Mouse (Mus musculus) cerebellum, adult 11 months (tissue): ENCODE data around the gene Zdhhc18.
"Not testable (repeated sequence)": the region's sequence is repeated elsewhere in the genome, so short reads cannot be mapped to it uniquely, and the experiment has no call there.

Experiments used
- DNase-seq: peaks from one replicate; pipeline ENCODE4 v3.0.0; 2022

Zdhhc18 gene

DNA sequence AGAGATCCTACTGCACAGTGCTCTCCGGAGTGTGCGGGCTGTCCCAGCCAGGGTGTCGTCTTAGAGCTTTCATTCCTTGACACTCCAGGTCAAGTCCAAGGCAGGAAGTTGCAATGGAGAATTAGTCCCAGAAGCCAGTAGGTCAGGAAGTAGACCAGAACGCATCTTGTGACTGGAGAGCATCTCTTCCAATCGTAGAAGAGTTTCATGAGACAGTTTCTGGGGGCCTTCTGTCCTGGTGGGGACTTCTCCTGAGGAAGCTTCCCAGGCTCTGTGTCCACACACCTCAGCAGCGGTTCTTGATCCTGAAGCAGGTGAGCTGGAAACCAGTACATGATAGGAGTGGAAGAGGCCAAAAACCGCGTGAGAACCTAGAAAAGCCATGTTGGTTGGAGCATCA lies 12.5 kb upstream of the Zdhhc18 start:
- no peak for DNase-seq

DNA sequence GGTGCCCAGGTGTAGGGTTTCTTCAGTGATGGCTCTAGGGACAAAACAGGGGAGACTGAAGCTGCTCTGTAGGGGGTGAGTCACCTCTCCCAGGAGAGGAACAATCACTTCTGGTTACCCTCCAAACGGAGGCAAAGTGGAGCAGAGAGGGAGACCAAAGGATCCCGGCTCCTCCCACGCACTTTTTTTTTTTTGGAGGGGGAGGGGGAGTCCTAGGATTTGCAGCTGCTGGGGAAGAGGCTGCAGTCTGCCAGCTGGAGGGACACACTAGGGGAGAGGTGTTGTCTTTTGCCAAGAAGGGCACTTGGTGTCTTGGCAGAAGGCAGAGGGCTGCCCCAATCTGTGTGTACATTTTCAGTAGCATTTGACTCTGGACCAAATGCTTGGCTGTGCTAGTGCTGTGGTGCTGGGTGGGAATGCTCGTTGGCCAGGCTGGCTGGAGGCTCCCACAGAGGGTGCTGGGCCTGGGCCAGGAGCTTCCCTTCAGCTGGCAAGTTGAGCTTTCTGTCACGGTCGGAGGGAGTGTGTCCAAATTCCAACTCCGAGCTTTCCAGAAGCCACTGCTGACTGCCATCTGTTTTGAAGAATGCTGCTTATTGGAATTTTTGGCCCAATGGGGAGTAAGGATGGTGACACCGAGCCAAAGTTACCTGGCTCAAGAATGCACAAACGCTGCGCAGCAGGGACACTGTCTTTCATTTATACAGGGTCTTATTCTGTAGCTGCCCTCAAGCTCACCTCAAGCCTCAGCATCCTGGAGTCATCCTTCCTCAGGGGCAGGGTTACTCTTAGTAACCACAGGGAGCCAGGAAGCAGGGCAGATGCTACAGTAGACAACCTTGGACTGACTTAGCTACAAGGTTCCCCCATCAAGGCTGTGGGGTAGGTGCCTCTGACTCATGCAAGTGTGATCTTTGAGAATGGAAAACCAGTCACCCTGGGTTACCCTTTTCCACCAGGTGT lies 10.5 kb upstream of the Zdhhc18 start:
- peak; percentile 97 for DNase-seq

DNA sequence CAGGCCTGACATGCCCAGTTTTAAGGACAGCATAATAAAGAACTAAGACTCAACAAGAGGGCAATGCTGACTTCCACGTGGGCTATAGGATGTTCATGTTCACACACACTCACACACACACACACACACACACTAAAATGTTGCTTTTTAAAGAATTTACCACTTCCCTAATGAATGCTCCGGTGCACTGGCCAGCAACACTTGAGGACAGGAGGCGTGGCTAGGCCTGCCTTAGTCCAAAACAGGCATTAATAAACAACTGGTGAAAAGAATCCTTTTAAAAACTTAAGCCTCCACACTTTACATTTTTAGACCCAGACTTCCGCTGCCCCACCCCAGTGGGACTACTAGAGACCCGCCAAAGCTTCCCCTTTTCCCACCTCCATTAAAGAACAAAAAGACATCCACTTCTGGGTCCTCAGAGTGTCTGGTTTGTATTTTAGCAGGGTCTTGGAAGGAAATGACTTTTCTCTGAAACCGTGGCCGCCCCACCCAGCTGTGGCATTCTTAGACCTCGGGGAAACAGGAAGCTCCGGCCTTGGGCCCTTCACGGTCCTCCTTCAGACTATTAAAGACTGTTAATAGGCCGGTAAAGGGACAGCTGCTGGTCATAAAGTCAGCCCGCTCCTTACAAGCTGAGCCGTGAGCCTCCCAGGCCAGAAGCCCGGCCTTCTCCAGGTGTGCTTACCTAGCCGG lies 9.7 kb upstream of the Zdhhc18 start:
- DNase-seq: no peak

DNA sequence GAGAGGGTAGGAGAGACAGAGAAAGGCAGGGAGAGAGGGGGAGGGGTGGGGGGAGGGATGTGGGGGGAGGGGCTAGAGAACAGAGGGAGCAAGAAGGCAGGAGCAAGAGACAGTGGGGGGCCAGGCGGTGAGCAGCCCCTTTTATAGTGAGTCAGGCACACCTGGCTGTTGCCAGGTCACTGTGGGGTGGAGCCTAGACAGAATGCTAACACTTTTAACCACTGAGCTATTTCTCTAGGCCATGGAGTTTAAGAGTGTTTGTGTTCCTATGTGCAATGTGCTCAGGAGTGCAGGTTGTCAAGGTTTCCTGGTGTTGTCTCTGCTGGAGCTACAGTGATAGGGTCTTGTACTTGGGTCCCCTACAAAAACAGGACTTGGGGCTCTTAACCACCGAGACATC lies 8.8 kb upstream of the Zdhhc18 start:
- DNase-seq: no peak

DNA sequence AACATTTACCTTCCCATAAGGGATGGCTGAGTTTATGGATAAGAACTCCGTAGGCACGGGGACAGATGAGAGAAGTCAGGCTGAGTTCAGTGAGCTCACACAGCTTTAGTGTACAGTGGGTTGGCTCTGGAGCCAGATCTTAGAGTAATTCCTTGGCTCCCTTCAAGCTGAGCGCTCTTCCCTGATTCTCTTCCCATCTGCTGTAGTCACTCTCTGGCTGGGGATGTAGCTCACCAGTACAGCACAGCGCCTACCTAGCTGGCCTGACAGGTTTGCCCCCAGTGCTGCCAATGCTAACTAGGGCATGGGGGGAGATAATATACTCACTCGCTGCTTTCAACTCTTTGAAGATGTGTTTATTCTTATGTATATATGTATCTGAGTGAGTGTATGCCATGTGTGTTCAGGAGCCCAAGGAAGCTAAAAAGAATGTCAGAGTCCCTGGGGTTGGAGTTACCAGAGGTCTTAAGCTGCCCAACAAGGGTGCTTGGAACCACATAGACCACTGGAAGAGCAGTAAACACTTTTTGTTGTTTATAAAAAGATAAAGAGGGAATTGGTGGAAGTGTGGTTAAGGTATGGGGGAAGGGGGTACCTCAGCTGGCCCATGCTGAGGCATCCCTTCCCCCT lies 8.0 kb upstream of the Zdhhc18 start:
- no peak for DNase-seq

DNA sequence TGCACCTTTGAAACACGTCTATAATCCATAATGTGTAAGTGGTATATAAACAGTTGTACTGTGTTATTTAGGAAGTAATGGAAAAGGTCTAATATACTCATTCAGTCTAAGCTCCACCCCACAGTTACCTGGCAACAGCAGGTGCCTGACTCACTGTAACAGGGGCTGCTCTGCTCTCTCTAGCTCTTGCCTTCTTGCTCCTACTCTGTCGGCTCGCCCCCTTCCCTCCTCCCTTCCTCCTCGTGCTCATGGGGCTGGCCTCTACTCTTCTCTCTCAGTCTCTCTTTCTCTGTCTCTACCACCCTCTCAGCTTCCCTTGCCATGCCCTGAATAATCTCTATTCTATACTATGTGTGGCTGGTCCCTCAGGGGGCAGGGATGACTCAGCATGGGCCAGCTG lies 7.0 kb upstream of the Zdhhc18 start:
- DNase-seq: no peak

DNA sequence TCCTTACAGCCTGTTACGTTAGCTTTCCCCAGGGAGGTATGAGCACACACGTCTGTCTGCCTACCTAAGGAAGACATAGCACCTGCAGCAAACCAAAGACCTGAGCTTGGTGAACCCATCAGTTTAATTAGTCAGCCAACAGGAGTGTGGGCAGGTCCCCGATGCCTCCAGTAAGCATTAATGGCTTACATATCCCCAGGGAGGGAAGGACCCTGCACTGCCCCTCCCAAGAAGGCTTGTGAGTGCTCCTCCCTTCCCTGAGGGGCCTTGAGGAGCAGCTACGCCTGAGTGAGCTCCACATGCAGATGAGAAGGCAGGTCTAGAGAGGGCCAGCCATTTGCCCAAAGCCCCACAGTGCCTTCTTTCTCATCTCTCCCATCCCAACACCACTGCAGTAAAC lies 6.3 kb upstream of the Zdhhc18 start:
- DNase-seq: no peak

DNA sequence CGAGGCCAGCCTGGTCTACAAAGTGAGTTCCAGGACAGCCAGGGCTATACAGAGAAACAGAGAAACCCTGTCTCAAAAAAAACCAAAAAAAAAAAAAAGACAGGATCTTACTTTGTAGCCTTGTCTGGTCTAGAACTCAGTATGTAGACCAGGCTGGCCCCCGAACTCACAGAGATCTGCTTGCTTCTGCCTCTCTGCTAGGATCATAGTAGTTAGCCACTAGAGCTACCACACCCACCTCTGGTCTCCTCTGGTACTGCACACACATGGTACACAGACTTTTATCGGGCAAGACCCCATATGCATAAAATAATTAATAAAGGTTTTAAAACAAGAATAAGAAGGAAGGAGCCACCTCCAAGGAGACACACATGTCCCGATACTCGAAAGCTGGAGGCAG lies 4.1 kb upstream of the Zdhhc18 start:
- DNase-seq: not testable (repeated sequence)

DNA sequence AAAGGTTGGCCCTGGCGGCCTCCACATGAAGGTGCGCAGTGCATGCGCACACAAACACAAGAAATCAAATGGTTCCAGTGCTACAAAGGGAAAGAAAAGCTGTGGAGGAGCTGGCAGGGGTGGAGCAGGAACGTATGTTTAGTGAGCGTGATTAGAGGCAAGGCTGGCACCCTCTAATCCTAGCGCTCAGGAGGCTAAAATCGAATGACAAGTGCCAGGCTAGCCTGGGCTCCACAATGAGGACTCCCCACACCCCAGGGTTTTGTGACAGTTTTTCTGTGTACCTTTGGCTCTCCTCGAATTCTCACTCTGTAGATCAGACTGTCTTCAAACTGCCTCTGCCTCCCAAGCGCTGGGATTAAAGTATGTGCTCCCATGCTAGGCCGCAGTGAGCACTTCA lies 2.8 kb upstream of the Zdhhc18 start:
- no peak for DNase-seq

DNA sequence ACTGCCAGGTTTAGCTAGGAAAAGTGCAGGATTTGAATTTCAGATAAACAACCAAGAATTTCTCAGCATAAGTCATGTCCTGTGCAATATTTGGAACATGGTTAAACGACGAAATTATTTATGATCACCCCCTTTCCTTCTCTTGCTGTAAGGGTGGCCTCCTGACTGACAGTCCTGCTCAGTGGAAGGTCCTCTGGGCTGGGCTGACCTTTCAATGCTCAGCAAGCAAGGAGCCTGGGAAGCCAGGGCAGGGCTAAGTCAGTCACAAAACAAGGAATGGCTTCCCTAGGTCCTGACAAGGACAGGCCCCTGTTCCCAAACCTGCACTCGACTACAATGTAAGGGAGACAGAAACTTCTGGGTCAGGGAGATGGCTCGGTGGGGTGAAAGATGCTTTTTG lies 2.0 kb upstream of the Zdhhc18 start:
- DNase-seq: no peak

DNA sequence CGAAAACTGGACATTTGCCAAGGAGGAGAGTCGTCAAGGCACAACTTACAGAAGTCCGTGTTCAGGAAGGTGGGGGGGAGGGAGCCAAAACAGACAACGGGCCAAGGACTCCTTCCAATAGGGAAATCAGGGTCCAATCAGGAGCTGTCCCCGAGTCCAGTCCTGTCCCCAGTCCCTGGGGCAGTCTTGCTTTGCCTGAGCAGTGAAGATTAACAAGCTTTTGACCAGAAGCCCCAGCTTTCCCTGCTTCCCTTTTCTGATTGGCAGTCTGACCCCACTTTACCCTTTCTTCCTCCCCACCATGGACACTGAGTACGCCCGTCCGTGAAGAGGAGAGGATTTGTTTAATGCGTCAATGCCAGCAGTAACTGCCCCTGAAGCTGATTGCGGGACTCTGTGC lies 1.5 kb upstream of the Zdhhc18 start:
- no peak for DNase-seq

DNA sequence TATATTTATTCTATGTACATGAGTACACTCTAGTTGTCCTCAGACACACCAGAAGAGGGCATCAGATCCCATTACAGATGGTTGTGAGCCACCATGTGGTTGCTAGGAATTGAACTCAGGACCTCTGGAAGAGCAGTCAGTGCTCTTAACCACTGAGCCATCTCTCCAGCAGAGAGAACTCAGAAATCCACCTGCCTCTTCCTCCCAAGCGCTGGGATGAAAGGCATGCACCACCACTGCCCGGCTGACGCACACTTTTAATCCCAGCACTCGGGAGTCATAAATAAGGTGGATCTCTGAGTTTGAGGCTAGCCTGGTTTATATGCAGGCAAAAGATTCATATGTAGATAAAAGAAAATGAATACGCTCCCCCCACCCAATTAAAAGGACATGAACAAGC lies 490 bp downstream of the Zdhhc18 start:
- DNase-seq: not testable (repeated sequence)

DNA sequence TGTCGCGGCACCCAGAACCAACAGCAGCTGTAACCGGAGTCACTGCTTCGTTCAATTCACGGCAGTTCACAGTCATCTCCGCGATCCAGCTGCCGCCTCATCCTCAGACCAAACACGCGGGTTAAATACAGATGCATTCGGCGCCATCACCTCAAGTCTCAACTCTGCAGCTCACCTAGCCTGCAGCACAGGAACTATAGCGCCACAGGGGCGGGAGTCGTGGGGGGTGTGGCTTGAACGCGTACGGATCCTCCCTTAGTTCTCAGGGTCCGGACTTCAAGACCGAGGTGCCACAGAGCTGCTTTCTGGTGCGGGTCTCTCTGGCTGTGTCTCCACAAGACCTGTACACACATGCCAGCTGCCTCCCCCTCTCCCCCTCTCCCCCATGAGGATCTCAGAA lies 4.3 kb downstream of the Zdhhc18 start:
- no peak for DNase-seq

DNA sequence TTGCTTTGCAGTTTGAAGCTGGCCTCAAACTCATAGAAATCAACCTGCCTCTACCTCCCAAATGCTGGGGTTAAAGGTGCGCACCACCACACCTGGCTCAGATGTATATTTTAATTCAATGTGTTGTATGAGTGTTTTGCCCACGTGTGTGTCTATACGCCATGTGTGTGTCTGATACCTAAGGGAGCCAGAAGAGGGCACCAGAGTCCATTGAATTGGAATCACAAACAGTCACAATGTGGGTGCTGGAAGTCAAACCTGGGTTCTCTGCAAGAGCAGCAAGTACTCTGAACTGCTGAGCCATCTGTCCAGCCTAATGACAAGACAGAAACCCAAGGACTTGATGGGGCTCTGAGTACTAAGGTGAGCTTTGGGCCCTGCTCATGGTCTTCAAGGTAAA lies 4.8 kb downstream of the Zdhhc18 start:
- no peak for DNase-seq

DNA sequence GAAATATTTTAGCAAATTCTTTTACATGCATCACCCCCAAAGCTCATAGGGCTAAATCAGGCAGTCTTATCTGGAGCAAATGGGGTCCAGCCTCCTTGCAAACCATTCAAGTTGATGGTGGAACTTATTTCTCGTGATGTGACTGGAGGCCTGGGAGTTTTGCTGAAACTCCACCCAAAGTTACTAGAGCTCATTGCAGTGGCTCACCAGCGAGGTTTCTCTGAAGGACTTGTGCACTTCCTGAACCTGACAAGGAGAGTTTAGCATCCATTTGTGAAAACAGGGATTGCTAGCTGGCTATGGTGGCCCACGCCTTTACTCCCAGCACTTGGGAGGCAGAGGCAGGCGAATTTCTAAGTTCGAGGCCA lies 15.9 kb downstream of the Zdhhc18 start:
- no peak for DNase-seq

DNA sequence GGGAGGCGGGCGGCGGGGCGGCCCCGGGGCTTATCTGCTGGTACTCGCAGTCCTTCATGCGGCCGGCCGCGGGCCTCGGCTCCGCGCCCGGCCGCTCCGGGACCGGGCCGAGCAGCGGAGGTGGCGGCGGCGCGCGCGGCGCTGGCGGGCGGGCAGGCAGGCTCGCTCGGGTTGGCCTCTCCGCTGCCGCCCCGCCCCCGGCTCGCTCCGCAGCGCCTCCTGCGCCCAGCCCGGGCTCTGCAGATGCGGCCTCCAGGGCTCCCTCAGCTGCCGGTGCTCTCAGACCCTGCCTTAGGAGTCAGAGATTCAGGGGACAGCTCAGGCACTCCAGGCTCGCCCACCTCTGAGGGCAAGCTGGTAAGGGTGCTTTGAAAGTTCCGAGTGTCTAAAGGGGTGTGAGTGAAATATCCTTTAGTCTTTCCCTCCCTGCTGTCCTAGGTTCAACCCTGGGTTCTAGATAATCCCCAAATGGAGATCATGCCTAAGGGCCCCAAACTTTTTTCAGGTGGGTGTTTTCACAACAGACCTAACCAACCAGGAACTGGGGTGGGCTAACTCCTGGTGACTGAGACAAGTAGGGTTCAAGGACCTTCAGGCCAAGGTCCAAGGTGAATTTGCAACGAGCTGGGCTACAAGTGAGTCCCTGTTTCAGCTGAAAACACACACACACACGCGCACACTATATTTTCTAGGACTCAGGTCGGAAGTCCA lies 16.5 kb downstream of the Zdhhc18 start:
- peak; percentile 87 for DNase-seq

DNA sequence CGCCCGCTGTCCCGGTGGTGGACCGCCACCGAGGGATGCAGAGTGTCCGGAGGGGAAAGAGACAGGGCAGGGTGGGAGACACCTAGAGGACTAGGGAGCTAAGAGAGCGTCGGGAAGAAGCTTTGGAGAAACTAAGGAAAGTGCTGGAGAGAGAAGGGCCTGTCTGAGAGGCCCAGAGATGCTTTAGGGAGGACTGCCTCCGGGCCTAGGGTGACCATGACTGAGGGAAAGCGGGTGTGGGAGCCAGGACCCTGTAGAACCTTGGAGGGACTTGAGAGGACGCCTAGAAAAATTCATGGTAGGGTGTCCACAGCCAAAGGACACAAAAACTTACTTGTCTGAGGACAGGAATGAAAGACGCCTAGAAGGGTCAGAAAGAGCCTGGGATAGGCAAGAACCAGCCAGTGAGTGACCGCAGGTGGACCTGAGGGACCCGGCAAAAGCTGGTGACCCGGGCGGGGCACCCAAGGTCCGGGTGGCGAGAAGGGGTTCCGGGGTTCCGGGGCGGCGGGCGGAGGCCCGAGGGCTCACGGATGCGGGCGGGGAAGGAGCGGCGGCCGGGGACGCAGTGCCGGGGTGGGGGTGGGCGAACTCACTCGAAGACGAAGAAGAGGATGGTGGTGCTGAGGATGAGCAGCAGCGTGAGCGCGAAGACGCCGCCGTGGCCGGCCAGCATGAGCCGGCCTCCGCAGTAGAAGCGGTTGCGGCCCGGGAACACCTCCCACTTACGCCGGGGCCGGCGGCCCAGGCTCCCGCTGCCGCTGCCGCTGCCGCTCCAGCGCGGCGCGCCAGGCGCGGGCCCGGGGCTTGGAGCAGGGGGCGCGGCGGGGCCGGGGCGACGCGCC lies 17.2 kb downstream of the Zdhhc18 start:
- peak; percentile 44 for DNase-seq

DNA sequence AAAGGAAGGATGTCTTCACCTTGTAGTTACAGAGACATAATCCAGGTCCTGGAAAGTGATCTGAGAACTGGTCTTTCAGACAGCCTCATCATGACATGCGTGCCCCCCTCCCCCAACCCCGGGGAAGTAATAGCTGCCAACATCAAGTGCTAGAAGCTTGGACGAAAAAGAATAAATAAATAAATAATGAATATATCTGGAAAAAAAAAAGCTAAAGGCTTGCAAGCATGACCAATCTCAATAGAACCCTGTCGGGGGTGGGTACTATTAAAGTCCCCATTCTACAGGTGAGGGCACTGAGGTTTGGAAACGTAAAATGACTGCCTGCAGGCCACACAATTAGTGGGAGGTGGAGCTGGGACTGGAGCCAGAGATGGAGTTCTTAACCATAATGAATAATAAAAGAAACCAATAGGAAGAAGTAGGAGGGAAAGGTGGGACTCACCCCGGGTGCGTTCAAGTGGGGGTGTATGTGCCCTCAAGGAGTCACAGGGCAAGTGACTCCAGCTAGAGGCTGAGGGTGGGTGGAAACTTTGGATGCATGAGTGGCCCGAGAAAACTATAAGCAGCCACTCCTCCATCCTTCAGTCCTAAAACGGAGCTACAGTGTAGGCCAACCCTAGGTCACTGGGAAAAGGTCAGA lies 18.1 kb downstream of the Zdhhc18 start:
- no peak for DNase-seq

DNA sequence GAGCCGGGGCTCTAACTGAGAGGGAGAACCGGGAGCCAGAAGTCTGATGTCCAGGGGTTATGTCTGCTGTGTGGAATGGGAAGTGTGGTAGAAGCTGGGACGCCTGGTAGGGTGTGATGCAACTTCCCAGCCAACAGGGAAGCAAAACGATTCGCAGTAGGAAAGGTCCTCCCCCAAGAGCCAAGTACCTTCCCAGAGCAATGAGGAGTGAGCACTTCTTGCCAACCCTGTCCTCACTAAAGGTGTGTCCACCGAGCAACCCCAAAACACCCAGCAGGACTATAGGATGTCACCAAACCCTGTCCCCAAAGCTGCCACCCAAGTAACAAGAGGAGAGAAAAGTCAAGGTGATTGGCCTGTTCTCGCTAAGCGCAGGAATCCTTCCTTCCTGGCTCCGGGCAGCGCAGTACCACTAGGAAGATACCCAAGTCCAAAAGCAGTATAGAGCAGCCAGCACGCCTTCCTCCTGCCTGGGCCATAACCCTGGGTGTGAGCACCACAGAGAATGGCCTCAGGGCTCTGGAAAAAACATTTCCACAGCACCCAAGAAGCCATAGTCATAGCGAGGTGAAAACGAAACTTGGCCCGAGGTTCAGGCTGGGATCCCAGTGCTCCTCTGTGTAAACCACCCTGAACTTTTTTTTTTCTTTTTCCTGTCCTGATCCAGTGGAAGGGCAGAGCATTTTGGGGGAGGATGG lies 18.7 kb downstream of the Zdhhc18 start:
- DNase-seq: no peak

DNA sequence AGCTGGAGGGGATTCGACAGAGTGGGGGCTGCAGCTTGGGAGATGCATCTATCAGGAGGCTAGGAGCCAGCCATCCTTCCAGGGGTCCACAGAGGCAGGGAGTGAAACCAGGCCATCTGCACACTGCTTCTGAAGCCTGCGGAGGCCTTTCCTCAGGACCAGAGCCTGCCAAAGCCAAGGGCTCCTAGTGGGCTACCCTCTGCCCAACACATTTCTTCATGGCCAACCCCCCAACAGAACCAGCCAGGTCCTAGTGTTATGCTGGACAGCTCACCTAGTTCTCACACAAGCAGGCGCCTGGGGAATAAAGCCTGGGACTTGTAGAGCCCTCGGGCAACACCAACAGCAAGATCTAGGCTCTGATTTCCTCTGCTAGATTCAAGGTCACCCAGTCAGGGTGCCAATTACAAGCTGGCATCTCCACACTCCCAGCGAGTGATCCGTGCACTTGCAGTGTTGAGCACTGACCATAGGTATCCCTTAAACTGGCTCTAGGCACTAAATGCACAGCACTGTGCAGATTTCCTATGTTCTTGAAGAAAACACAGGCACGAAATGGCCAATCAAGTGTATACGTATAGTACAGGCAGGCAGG lies 19.5 kb downstream of the Zdhhc18 start:
- peak; percentile 48 for DNase-seq

DNA sequence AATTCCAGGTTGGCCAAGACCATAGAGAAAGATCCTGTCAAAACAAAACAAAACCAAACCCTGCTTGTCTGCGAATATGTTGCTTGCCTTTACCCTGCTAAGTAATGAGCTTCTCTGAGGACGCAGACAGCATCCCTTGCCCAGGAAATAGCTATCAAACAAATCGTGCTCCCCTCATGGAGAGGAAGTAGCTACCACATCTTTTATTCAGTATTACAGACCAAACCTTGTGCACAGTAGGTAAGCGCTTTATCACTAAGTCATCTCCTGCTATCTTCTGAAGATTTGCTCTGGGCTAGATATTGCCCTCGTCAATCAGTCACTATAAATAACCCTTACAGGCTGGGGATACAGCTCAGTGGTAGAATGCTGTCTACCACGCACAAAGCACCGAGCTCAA lies 20.8 kb downstream of the Zdhhc18 start:
- DNase-seq: no peak
